Mouse (Mus musculus) kidney, adult 9 months (tissue): ENCODE measurements around the gene Cdc14b.
A peak's percentile ranks its signal among the peaks of the same experiment; 100 is the strongest.

Experiments
- DNase-seq: peaks from one replicate; pipeline ENCODE4 v3.0.0; 2022

Gene Cdc14b

GRCm38 (mm10) chr13:64274879-64275753 is at the start of gene Cdc14b:
Cdc14b (minus strand) TSS chr13:64275290.
- peak; percentile 78 for DNase-seq

DNA sequence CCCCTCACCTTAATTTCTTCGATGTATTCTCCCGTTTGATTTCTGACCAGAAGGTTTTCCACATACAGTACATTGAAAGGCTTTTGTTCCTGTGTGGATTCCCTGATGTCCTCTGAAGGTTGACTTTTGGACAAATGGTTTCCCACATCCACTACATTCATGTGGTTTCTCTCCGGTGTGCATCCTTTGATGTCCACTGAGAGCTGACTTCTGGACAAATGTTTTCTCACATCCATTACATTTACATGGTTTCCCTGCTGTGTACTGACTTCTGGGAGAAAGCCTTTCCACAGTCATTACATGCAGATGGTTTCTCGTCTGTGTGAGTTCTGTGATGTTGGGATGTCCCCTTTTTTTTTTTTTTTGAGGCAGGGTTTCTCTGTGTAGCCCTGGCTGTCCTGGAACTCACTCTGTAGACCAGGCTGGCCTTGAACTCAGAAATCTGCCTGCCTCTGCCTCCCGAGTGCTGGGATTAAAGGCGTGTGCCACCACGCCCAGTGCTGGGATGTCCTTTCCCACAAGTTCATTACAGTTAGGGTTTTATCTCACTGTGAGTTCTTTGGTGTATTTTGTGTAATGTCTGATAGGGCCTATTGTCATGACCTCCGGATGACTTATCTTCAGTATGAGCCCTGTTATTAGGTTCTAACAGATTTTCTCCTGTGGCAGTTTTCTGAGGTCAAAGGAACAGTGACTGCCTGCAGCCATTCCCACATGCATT is 47.6 kb upstream of the Cdc14b start:
- no peak for DNase-seq

DNA sequence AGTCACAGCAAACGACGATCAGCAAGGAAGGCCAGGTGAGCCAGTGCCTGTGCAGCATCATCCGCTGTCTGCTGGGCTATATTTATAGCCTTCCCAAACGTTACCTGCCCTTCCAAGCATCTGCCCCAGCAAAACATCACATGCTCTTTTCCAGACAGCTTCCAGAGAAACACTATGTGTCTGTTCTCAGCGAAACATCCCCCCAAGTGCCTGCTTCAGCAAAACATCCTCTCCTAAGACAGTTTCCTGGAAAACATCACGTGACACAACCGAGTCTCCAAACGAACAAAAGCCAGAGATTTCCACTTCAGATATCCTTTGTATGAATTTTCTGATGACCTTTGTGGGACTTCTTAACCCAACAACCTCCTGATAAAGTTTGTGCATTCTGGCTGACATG is 45.2 kb upstream of the Cdc14b start:
- DNase-seq: no peak

DNA sequence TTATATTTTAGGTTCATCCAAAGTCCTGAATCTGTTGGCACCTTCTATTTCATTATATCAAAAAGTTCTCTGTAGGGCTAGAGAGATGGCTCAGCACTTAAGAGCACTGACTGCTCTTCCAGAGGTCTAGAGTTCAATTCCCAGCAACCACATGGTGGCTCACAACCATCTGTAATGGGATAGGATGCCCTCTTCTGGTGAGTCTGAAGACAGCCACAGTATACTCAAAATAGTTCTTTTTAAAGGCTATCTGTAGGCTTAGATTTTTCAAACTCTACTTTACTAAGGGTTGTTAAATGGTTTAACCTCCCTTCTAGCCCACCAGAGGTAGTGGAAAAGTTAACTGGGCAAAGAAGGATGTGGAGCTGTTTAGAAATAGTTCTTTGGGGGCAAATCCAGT is 44.7 kb upstream of the Cdc14b start:
- no peak for DNase-seq

DNA sequence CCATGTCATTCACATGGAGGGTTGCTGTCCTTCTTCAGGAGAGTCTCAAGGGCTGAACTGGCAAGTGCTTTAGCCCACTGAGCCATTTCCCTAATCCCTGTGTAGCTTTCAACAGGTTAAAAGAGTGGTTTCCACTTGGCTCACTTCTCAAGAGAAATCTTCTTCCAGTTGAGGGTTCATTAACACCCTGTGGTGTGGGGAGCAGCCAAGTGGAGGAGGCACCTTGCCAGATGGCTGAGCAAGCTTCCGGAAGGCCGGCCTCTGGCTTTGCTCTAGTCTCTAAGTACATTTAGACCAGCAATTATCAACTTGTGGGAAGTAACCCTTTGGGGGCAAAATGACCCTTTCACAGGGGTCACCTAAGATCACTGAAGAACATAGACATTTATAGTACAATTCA is 43.3 kb upstream of the Cdc14b start:
- DNase-seq: peak; percentile 87

DNA sequence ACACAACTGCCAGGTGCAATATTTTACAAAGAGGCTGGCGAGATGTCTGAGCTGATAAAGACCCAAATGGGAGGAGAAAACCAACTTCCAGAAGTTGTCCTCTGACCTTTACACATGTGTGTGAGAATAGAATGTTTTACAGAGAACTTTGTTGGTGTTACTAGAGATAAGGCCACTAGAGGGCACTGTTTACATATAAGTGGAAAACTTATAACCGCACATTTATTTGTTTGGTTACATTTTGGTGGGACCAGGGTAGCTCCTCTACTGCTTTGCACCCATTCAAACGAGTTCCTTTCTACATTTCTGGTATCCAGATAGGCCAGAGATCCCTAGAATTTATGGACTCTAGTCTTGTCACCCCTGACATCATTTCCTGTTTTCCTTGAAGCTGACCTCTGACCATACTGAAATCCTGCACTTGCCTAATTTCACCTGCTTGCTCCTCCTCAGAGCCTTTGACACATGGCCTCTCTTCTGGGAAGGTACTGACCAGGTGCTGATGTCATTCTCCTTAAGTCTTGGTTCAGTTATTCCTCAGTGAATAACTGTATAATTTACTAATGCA is 40.5 kb upstream of the Cdc14b start:
- peak; percentile 78 for DNase-seq

- no peak for DNase-seq
Measured at GRCm38 (mm10) chr13:64314041-64314440, 39.0 kb upstream of the Cdc14b start.

- no peak for DNase-seq
Measured at GRCm38 (mm10) chr13:64312916-64313289, 37.8 kb upstream of the Cdc14b start.

DNA sequence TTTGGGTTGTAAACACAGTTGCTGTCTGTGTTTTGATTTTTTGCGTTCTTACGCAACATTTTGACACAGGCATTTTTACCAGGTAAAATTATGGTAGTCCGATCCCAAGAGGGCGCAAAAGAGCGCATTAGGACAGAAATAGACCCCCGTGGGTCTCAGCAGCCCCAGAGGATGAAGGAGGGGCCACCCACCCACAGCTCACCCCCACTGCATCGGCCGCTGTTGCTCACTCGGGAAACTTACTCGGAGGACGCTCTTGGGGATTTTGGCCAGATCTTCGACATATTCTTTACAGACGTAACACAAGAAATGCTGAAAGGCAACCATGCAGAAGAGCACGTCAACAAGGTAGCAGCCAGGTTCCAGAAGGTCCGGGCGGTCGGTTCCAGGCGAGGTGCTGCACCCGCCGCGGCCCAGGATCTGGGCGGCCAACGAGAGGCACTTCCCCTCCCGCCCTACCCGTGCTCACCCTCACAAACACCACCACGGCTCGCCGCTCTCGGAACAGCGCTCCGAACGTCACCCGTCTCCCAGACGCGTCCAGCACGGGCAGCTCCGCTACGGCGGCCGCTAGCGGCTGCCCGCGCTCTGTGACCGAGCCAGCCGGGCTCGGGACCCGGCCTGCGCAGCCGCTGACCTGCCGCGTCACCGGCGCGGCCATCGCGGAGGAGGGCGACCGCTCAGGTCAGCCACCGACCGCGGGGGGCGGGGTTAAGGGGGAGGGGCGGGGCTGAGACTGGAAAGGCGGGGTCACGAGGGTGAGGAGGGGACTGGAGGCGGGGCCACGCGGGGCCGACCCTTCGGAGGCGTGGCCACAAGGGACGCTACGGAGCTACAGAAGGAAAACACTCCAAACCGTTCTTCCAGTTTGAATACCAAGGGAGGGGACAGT is 37.2 kb upstream of the Cdc14b start, which contains the start of gene Aaed1:
Gene Aaed1 (minus strand): TSS at position 687 of the 892 bp plus-strand sequence.
- peak; percentile 93 for DNase-seq

DNA sequence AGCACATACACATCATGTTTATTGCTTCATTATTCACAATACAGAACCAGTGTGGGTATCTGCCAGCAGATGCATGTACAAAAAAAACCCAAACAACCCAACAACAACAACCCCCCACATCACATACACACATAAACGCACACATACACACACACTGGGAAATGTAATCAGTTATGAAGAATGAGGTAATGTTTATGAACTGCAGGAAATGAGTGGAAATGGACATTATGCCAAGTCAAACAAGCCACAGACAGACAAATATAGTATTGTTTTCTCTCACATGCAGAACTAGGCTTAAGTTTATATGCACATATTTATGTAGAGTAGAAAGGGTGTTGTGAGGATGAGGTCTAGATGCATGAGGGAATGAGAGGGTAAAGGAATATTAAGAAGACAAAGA is 36.2 kb upstream of the Cdc14b start:
- DNase-seq: no peak

GRCm38 (mm10) chr13:64310585-64310984 is 35.5 kb upstream of the Cdc14b start:
- no peak for DNase-seq

GRCm38 (mm10) chr13:64309842-64310241 is 34.8 kb upstream of the Cdc14b start:
- no peak for DNase-seq

- no peak for DNase-seq
Measured at GRCm38 (mm10) chr13:64309036-64309435, 33.9 kb upstream of the Cdc14b start.

DNA sequence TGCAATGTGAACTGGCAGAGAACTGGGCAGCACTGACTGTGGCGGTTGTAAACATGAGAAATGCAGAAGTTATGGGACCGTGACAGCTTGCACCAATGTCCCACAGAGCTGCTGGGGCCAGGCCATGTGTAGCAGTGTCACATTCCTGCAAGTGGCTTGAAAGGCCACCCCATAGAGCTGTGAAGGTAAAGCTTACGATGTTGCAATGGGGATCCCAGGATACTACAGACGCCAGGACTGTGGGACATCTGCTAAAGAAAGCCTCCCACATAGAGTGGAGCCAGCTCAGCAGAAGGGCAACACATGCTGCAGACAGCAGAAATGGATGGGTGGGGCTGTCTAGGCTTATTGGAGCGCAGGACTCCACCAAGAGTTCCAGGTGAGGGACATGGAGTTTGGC is 32.4 kb upstream of the Cdc14b start:
- no peak for DNase-seq

GRCm38 (mm10) chr13:64306078-64306477 is 31.0 kb upstream of the Cdc14b start:
- DNase-seq: peak; percentile 61

DNA sequence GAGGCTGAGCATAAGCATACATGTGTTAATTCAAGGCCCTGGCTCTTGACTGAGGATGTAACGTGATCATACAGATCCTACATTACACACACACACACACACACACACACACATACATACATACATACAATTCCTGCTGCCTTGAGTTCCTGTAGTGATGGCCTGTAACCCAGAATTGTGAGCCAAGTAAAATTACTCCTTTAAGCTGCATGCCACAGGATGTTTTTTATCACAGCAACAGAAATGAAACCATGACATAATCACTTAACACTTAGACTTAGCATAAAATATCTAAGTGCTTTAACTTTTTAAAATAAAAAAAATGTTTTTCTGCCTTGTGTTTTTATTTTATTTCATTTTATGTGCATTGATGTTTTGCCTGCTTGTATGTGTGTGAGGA is 24.0 kb upstream of the Cdc14b start:
- no peak for DNase-seq

GRCm38 (mm10) chr13:64286791-64287190 is 11.7 kb upstream of the Cdc14b start:
- DNase-seq: peak; percentile 58

- no peak for DNase-seq
Measured at GRCm38 (mm10) chr13:64286321-64286720, 11.2 kb upstream of the Cdc14b start.

- no peak for DNase-seq
Measured at GRCm38 (mm10) chr13:64284676-64285075, 9.6 kb upstream of the Cdc14b start.

DNA sequence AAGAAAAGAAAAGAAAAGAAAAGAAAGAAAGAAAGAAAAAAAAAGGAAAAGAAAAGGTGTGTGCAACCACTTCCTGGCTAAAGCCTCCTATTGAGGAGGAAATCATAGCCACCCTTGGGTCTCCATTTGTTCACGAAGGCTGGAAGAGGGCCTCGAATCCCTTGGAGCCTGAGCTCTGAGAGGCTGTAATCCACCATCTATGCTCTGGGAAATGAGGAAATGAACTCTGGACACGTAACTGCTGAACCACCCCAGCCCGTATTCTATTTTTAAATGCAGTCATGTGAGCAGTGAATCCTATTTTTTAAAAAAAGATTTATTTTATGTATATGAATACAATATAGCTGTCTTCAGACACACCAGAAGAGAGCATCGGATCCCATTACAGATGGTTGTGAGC is 5.8 kb upstream of the Cdc14b start:
- DNase-seq: no peak

- DNase-seq: no peak
Measured at GRCm38 (mm10) chr13:64275754-64276127, 651 bp upstream of the Cdc14b start.

GRCm38 (mm10) chr13:64273891-64274844 is 922 bp downstream of the Cdc14b start:
- no peak for DNase-seq
